Mouse (Mus musculus): ENCODE measurements around the gene Klrd1.
A peak's percentile ranks its signal among the peaks of the same experiment; 100 is the strongest.
"Not testable (repeated sequence)": the region's sequence is repeated elsewhere in the genome, so short reads cannot be mapped to it uniquely, and the experiment has no call there.

Gene Klrd1

GRCm38 (mm10) chr6:129591508-129591907 lies at the start of gene Klrd1:
Gene Klrd1 (plus strand): TSS chr6:129591782.
- no peak for DNase-seq (ENCODE audit: low spot score in 2 of 2)

- no peak for DNase-seq (ENCODE audit: low spot score in 2 of 2)
Observed at GRCm38 (mm10) chr6:129541931-129542330, 49.7 kb upstream of the Klrd1 start.

- no peak for DNase-seq (ENCODE audit: low spot score in 2 of 2)
Observed at GRCm38 (mm10) chr6:129542540-129542939, 49.0 kb upstream of the Klrd1 start.

- peak in 1 of 2 experiments; percentile 81 for DNase-seq (ENCODE audit: low spot score in 2 of 2)
Observed at GRCm38 (mm10) chr6:129543709-129544606, 47.6 kb upstream of the Klrd1 start.

- DNase-seq (ENCODE audit: low spot score in 2 of 2), result no peak
Observed at GRCm38 (mm10) chr6:129547277-129547676, 44.3 kb upstream of the Klrd1 start.

- DNase-seq (ENCODE audit: low spot score in 2 of 2), result no peak
Observed at GRCm38 (mm10) chr6:129548009-129548408, 43.6 kb upstream of the Klrd1 start.

- DNase-seq (ENCODE audit: low spot score in 2 of 2), result no peak
Observed at GRCm38 (mm10) chr6:129557298-129558023, 34.1 kb upstream of the Klrd1 start.

GRCm38 (mm10) chr6:129558946-129559640 lies 32.5 kb upstream of the Klrd1 start:
- peak in 1 of 2 experiments; percentile 76 for DNase-seq (ENCODE audit: low spot score in 2 of 2)

GRCm38 (mm10) chr6:129559641-129560027 lies 31.9 kb upstream of the Klrd1 start:
- no peak for DNase-seq (ENCODE audit: low spot score in 2 of 2)

- DNase-seq (ENCODE audit: low spot score in 2 of 2), result no peak
Observed at GRCm38 (mm10) chr6:129565257-129565656, 26.3 kb upstream of the Klrd1 start.

- peak in 1 of 2 experiments; percentile 11 for DNase-seq (ENCODE audit: low spot score in 2 of 2)
Observed at GRCm38 (mm10) chr6:129575315-129575714, 16.3 kb upstream of the Klrd1 start.

GRCm38 (mm10) chr6:129577605-129578004 lies 14.0 kb upstream of the Klrd1 start, which contains the start of gene Klre1:
Gene Klre1 (plus strand): TSS chr6:129577905.
- DNase-seq (ENCODE audit: low spot score in 2 of 2), result no peak

- DNase-seq (ENCODE audit: low spot score in 2 of 2), result no peak
Observed at GRCm38 (mm10) chr6:129581274-129581673, 10.3 kb upstream of the Klrd1 start.

GRCm38 (mm10) chr6:129581896-129582295 lies 9.7 kb upstream of the Klrd1 start:
- DNase-seq (ENCODE audit: low spot score in 2 of 2), result no peak

- no peak for DNase-seq (ENCODE audit: low spot score in 2 of 2)
Observed at GRCm38 (mm10) chr6:129583014-129583413, 8.6 kb upstream of the Klrd1 start.

GRCm38 (mm10) chr6:129608372-129608771 lies 16.8 kb downstream of the Klrd1 start:
- no peak for DNase-seq (ENCODE audit: low spot score in 2 of 2)

- no peak for DNase-seq (ENCODE audit: low spot score in 2 of 2)
Observed at GRCm38 (mm10) chr6:129623735-129624134, 32.2 kb downstream of the Klrd1 start, which contains the start of gene Klrk1. Gene Klrk1 (minus strand): TSS chr6:129623864.

GRCm38 (mm10) chr6:129631046-129631445 lies 39.5 kb downstream of the Klrd1 start:
- not testable (repeated sequence) for DNase-seq (ENCODE audit: low spot score in 2 of 2)

- not testable (repeated sequence) for DNase-seq (ENCODE audit: low spot score in 2 of 2)
Observed at GRCm38 (mm10) chr6:129643237-129643636, 51.7 kb downstream of the Klrd1 start, which contains the start of gene Klrc3. Gene Klrc3 (minus strand): TSS chr6:129643337.

GRCm38 (mm10) chr6:129644054-129644453 lies 52.5 kb downstream of the Klrd1 start:
- DNase-seq (ENCODE audit: low spot score in 2 of 2), result not testable (repeated sequence)

All from left cerebral cortex, adult 9 months (tissue).